Mouse (Mus musculus) kidney, embryonic 16.5 days (tissue): ENCODE measurements around the gene Kif1a. TPM values are rescaled to one million over a fixed set of nuclear protein-coding genes. Genes with fewer than 3 reads are reported as not detected.

Experiments used
- ATAC-seq: fragments of 200-750 bp; cut with Nextera tagmentation; 2 replicates; pipeline ENCODE4 v1.8.0; 2017; ENCODE audit warnings: moderate TSS enrichment; ENCODE audit not compliant: low FRiP score, low TSS enrichment
- H3K27ac ChIP-seq: fragments of 300-500 bp; sonication (generic); 2 replicates; pipeline ENCODE4 v1.5.1; 2014; ENCODE audit warnings: low read length
- H3K27me3 ChIP-seq: fragments of 300-500 bp; sonication (generic); 2 replicates; pipeline ENCODE4 v1.6.1; 2014; ENCODE audit warnings: low read length, control low read depth, mixed read lengths; ENCODE audit not compliant: insufficient read depth
- H3K36me3 ChIP-seq: fragments of 300-500 bp; sonication (generic); 2 replicates; pipeline ENCODE4 v1.6.1; 2014; ENCODE audit warnings: low read length, control low read depth, mixed read lengths; ENCODE audit not compliant: insufficient read depth
- H3K4me1 ChIP-seq: fragments of 300-500 bp; sonication (generic); 2 replicates; pipeline ENCODE4 v1.6.1; 2014; ENCODE audit warnings: low read length, control low read depth, mixed read lengths; ENCODE audit not compliant: insufficient read depth
- H3K4me2 ChIP-seq: fragments of 300-500 bp; sonication (generic); replicated peaks from 2 replicates; pipeline ENCODE4 v1.6.1; 2014; ENCODE audit warnings: low read depth, low read length
- H3K4me3 ChIP-seq: fragments of 300-500 bp; sonication (generic); 2 replicates; pipeline ENCODE4 v1.5.1; 2014; ENCODE audit warnings: mild to moderate bottlenecking, low read length
- H3K9ac ChIP-seq: fragments of 300-500 bp; sonication (generic); replicated peaks from 2 replicates; pipeline ENCODE4 v1.6.1; 2014; ENCODE audit warnings: low read length
- H3K9me3 ChIP-seq: fragments of 300-500 bp; sonication (generic); 2 replicates; pipeline ENCODE4 v1.6.1; 2016; ENCODE audit warnings: low read length, control low read depth
- WGBS: fragments of 180-500 bp; shearing (Covaris S2); extraction: QIAGEN DNeasy Blood & Tissue Kit; methylation state at CpG from one replicate; pipeline ENCODE4 v1.1.7; 2014; 5-methylcytosine and 5-hydroxymethylcytosine counted together
- polyA plus RNA-seq: library from polyadenylated mRNA; unstranded; fragments of >200 nt; fragmentation: Nextera tagmentation; extraction: Ambion mirVana; gene quantifications from 2 replicates; pipeline ENCODE4 v1.2.1, GENCODE M21; 2015

Kif1a gene
- polyA plus RNA-seq, 1 experiment from 2014 or later = 7.4 TPM

DNA sequence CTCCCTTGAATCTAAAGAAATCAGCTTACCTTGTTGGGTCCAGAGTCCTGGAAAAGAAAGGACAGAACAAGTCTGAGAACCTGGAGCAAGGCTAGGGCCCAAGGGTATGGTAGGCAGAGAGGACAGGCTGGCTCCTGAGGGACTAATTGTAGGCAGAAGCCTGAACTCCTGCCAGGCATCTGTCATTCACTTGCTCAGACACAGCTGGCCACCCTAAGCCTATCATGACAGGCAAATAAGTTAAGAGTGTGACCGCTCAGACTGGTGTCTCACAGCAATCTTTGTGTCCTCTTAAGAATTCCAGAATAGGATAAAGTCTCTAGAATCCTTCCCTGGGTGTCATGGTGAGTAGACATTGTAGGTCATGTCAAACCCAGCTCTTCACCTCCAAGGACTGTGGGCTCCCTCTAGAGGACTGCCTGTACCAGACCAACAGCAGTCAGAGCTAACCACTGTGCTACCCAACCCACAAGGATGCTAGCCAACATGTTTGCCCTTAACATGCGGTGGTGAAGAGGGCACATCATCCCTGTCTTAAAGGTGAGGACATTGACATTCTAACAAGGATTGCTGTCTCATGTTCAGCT is 29.4 kb downstream of the Kif1a start:
- H3K36me3 ChIP-seq = no peaks in the 10 kb centered on the region
- no peaks in the 10 kb centered on the region for H3K27me3 ChIP-seq
- H3K27ac ChIP-seq = no peak overlapping the region
- no peak overlapping the region for H3K4me2 ChIP-seq
- no peaks in the 10 kb centered on the region for H3K4me1 ChIP-seq
- ATAC-seq = no peak
- 95% methylated on average over 2 of the region's 2 CpGs for WGBS
- no peak overlapping the region for H3K9ac ChIP-seq
- H3K4me3 ChIP-seq = no peak overlapping the region
- no peaks in the 10 kb centered on the region for H3K9me3 ChIP-seq

DNA sequence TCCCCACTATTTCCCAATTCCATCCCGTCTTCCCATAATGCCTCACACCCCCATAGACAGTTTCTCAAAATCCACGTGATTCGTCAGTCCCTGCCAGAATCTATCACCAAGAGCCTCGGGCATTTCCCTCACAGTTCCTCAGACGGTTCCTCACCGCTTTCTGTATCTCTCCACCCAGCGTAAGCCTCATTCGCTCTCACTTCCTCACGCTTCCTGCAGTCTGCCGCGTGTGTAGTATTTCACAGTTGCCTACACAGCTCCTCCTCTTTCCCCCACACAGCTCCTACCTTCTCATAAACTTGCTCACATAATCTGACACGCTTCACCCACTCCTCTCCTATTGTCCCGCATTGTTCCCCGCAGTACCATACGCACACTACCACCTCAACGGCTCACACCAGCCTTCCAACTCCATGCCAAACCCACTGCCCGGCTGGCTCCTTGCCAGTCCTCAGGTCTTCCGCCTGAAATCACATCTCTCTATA is 30.2 kb downstream of the Kif1a start:
- Histone ChIP-seq H3K9me3 (no peaks in the 10 kb centered on the region), H3K27ac (no peak overlapping the region), H3K4me2 (no peak overlapping the region), H3K36me3 (no peaks in the 10 kb centered on the region), H3K27me3 (no peaks in the 10 kb centered on the region), H3K4me3 (no peak overlapping the region), H3K9ac (no peak overlapping the region), H3K4me1 (no peaks in the 10 kb centered on the region)
- 59% methylated on average over 18 of the region's 18 CpGs for WGBS
- ATAC-seq = no peak

- 70% methylated on average over 5 of the region's 5 CpGs for WGBS
- H3K4me1 ChIP-seq = no peaks in the 10 kb centered on the region
- no peak for ATAC-seq
- no peaks in the 10 kb centered on the region for H3K36me3 ChIP-seq
- no peaks in the 10 kb centered on the region for H3K27me3 ChIP-seq
- no peak overlapping the region for H3K9ac ChIP-seq
- H3K4me3 ChIP-seq = no peak overlapping the region
- no peak overlapping the region for H3K4me2 ChIP-seq
- no peak overlapping the region for H3K27ac ChIP-seq
- H3K9me3 ChIP-seq = no peaks in the 10 kb centered on the region
Observed at GRCm38 (mm10) chr1:93070881-93071280, 30.9 kb downstream of the Kif1a start.

DNA sequence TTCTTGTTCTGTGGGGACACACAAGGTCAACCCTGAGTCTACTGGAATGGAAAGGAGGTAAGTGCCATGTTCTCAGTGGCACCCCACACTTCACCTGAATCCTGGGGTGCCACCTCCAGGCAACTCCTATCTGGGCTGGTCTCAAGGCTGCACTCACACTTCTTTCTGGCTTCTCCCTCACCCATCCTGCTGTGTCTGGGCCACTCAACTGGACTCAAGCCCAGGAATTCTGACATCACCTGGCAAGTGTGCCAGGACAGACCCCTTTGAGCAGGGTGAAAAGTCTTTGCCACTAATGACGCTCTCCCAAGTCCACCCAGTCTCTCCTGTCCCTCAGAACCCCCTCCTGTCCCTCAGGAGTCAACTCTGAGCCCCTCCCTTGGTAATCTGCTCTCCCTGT is 33.2 kb downstream of the Kif1a start:
- Histone ChIP-seq H3K4me1 (no peaks in the 10 kb centered on the region), H3K27ac (no peak overlapping the region), H3K36me3 (no peaks in the 10 kb centered on the region), H3K27me3 (no peaks in the 10 kb centered on the region), H3K9ac (no peak overlapping the region), H3K4me2 (no peak overlapping the region), H3K9me3 (no peaks in the 10 kb centered on the region), H3K4me3 (no peak overlapping the region)
- WGBS = 100% methylated on average over 1 of the region's 1 CpGs
- no peak for ATAC-seq

- Histone ChIP-seq H3K9ac (no peak overlapping the region), H3K27ac (no peak overlapping the region), H3K36me3 (no peaks in the 10 kb centered on the region), H3K4me3 (no peak overlapping the region), H3K4me2 (no peak overlapping the region), H3K4me1 (no peaks in the 10 kb centered on the region), H3K9me3 (no peaks in the 10 kb centered on the region), H3K27me3 (no peaks in the 10 kb centered on the region)
- WGBS = 80% methylated on average over 6 of the region's 6 CpGs
- no peak for ATAC-seq
Observed at GRCm38 (mm10) chr1:93065654-93066053, 36.1 kb downstream of the Kif1a start.

- Histone ChIP-seq H3K27ac (no peak overlapping the region), H3K4me1 (no peaks in the 10 kb centered on the region), H3K36me3 (no peaks in the 10 kb centered on the region), H3K4me3 (no peak overlapping the region), H3K9me3 (no peaks in the 10 kb centered on the region), H3K27me3 (no peaks in the 10 kb centered on the region), H3K9ac (no peak overlapping the region), H3K4me2 (no peak overlapping the region)
- 59% methylated on average over 5 of the region's 5 CpGs for WGBS
- no peak for ATAC-seq
Observed at GRCm38 (mm10) chr1:93063694-93064093, 38.1 kb downstream of the Kif1a start.

GRCm38 (mm10) chr1:93051124-93051833 is 50.5 kb downstream of the Kif1a start:
- no peaks in the 10 kb centered on the region for H3K9me3 ChIP-seq
- H3K4me1 ChIP-seq = peaks cover 4% of the 10 kb centered on the region
- H3K9ac ChIP-seq = 0 out of 2 replicates have a peak overlapping the region, but pooled peaks have one; percentile 1
- H3K27me3 ChIP-seq = no peaks in the 10 kb centered on the region
- no peak overlapping the region for H3K27ac ChIP-seq
- H3K4me2 ChIP-seq = peak overlapping the region; percentile 51
- no peaks in the 10 kb centered on the region for H3K36me3 ChIP-seq
- ATAC-seq = peak; percentile 57
- 17% methylated on average over 18 of the region's 23 CpGs for WGBS
- H3K4me3 ChIP-seq = no peak overlapping the region

- WGBS = 80% methylated on average over 3 of the region's 3 CpGs
- ATAC-seq = no peak
Observed at GRCm38 (mm10) chr1:93050071-93050470, 51.7 kb downstream of the Kif1a start.

DNA sequence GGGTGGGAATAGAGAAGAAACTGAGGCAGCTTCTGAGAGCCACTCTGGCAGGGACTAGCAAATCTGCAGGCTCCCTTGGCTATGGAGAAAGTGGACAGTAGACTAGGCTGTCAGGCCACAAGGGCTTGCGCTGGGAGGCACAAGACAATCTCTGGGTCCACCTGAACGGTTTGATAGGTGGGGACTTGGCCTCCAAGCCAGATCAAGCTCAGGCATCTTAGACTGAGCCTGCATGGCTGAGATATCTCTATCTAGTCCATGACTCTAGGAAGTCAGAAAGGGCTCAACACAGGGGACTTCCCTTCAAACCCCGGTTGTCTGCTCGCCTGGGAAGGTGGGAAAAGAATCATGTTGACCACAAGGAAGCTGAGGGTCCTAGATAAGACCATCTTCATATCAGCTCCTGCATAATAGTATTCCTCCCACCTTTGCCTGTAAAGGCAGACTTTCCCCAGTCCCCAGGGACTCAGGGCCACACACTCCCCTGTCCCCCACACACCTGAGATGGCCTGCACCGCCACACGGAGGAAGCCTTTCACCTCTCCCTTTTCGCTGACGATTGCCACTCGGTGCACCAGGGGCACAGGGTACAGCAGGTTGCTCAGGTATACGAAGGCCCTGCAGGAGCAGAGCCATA is 55.5 kb downstream of the Kif1a start:
- Histone ChIP-seq H3K9ac (no peak overlapping the region), H3K4me3 (no peak overlapping the region), H3K36me3 (no peaks in the 10 kb centered on the region), H3K4me1 (peaks cover 4% of the 10 kb centered on the region; the same call in 1 of the 2 replicates), H3K27me3 (no peaks in the 10 kb centered on the region), H3K27ac (no peak overlapping the region), H3K9me3 (no peaks in the 10 kb centered on the region), H3K4me2 (no peak overlapping the region)
- 86% methylated on average over 10 of the region's 10 CpGs for WGBS
- ATAC-seq = no peak

More at GRCm38 (mm10) chr1:93050071-93050470, 51.7 kb downstream of the Kif1a start:
- Histone ChIP-seq H3K27me3 (no peaks in the 10 kb centered on the region), H3K4me2 (no peak overlapping the region), H3K4me1 (peaks cover 4% of the 10 kb centered on the region), H3K4me3 (no peak overlapping the region), H3K27ac (no peak overlapping the region), H3K9ac (no peak overlapping the region), H3K36me3 (no peaks in the 10 kb centered on the region), H3K9me3 (no peaks in the 10 kb centered on the region)

- 70% methylated on average over 4 of the region's 4 CpGs for WGBS
Observed at GRCm38 (mm10) chr1:93035981-93036380, 65.8 kb downstream of the Kif1a start.

More at GRCm38 (mm10) chr1:93035981-93036380, 65.8 kb downstream of the Kif1a start:
- no peak overlapping the region for H3K4me3 ChIP-seq
- H3K4me2 ChIP-seq = no peak overlapping the region
- H3K4me1 ChIP-seq = no peaks in the 10 kb centered on the region
- no peaks in the 10 kb centered on the region for H3K36me3 ChIP-seq
- no peaks in the 10 kb centered on the region for H3K9me3 ChIP-seq
- H3K27ac ChIP-seq = no peak overlapping the region
- ATAC-seq = no peak
- H3K27me3 ChIP-seq = no peaks in the 10 kb centered on the region
- H3K9ac ChIP-seq = no peak overlapping the region
